Mouse (Mus musculus) brain, adult 2 months (tissue): ENCODE measurements around the gene Slc4a1.
"Not testable (repeated sequence)": the region's sequence is repeated elsewhere in the genome, so short reads cannot be mapped to it uniquely, and the experiment has no call there.

Experiments used
- DNase-seq: peaks from one replicate; pipeline ENCODE4 v3.0.0; 2011; ENCODE audit warnings: low read depth, low spot score

Slc4a1 gene

GRCm38 (mm10) chr11:102399107-102399506 is 33.1 kb upstream of the Slc4a1 start:
- DNase-seq, result no peak

DNA sequence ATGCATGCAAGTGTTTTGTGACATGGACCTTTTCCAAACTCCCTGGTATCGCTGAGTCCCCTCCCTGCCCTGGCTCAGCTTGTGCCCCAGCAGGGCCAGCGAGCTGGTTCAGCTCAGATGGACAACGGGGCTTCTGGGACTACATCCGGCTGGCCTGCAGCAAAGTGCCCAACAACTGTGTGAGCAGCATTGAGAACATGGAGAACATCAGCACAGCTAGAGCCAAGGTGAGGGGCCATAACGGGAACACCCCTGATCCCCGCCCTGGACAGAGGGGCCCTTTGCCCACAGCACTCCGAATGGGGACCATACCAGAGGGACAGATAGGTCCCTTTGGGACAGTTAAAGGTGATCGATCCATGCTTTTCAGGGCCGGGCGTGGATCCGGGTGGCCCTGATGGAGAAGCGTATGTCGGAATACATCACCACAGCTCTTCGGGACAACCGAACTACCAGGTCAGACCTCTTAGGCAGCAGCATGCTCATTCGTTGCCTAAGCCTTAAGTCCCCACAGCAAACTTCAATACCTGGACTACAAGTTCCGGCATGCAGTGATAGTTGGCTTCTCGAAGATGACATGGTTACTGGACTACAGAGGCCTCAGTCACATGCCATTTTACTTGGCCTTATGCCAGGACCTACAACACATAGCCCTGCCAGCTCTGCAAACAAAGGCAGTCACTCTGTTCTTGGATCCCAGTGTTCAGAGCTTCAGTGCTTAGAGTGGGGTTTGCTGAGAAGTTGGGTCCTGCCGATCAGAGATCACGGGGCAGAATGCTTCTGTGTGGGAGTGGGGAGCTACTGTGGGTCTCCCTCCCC is 32.2 kb upstream of the Slc4a1 start:
- DNase-seq, result peak; percentile 96

- DNase-seq, result peak; percentile 77
Measured at GRCm38 (mm10) chr11:102396671-102397141, 30.7 kb upstream of the Slc4a1 start.

DNA sequence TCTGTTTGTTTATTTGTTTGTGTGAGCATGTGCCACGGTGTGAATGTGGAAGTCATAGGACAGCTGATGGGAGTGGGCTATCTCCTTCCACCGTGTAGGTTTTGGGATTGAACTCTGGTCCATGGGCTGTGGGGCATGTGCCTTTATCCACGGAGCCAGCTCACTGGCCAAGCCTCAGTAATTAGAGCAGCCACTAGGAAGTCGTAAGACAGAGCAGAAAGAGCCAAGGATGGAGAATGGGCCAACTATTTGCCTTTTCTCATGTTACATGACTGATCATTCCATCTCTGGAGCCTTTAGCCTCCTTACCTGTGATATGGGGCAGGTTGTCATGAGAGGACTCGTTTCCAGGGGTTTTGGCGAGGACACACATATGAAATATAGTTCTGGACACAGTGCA is 30.3 kb upstream of the Slc4a1 start:
- peak; percentile 45 for DNase-seq

GRCm38 (mm10) chr11:102395250-102395649 is 29.2 kb upstream of the Slc4a1 start:
- peak; percentile 77 for DNase-seq

DNA sequence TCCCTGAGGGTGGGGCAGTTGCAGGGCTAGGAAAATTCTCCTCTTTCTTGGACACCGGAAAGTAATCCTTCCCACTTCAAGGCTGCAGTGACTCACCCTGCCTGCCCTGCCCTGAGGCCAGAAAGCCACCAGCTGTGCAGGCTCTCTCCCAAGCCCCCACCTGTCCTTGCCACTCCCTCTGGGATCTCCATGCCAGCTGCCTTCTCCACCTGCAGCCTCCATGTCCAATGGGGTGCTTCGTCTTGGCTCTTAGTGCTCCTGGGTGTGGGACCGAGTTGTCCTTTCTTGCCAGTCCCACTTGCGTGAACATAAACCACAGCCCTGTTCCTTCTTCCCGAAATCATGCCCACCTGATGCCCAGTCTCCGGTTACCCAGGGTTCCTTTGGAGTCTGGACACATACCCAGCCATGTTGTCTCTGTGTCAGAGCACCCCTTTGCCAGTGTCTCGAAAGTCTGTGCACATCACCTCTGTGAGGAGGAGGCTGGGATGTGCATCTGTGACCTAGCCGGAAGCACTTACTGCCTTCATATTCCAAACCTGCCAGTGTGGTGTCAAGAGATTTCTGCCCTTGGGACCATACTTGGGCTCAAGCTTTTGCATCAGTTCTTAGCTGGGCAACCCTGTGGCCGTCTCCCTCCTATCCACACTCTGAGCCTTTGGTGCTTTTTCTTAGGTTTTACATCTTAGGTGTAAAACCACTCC is 28.6 kb upstream of the Slc4a1 start:
- peak; percentile 72 for DNase-seq

DNA sequence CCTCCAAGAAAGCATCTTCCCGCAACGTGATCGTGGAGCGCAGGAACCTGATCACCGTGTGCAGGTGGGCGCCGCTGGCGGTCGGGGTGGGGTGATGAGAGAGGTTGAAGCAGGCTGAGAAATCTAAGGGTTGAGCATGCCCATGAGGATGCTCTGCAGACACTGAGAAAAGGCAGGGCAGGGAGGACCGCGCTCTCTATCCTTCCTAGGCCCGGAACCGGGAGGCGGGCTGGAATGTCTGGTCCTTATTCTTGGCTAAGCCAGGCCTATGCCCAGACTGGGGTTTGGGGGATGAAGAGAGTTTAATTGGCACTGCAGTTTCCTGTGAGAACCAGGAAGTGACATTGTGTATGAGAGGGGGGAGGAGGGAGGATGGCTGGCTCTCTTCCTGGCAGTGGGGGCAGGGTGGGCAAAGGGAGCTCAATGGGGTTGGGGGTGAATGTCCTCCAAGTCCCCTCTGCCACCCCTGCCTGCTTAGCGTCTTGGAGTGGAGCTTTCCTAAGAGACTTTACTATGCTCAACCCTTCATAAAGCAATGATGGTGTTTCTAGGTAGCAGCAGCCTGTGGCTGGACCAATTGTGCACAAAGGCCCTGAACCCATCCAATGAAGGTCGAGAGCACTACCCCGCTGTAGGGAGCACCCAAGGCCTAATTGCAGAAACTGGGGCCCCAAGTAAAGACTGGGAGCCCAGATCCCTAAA is 27.9 kb upstream of the Slc4a1 start:
- DNase-seq, result peak; percentile 88

DNA sequence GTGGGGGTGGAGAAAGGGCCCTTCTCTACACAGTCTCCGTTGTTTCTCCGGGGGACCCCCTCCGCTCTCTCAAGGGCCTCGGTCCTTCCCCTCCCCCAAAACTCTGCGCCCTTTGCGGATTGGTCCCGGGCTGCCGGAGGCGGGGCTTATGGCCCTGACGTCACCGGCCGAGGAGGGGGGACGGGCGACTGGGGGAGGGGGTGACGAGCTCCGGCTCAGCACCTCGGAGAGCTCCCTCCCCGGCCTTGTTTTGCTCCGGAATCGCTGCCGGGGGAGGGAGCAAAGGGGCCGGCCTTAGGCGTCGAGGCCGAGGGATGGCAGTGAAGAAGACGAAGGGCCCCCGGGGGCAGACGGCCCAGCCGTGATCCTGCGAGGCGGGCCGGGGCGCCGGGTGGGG is 27.2 kb upstream of the Slc4a1 start, which contains the start of gene Rundc3a:
Gene Rundc3a (plus strand): TSS at position 166 of the 397 bp plus-strand sequence.
- peak; percentile 98 for DNase-seq

DNA sequence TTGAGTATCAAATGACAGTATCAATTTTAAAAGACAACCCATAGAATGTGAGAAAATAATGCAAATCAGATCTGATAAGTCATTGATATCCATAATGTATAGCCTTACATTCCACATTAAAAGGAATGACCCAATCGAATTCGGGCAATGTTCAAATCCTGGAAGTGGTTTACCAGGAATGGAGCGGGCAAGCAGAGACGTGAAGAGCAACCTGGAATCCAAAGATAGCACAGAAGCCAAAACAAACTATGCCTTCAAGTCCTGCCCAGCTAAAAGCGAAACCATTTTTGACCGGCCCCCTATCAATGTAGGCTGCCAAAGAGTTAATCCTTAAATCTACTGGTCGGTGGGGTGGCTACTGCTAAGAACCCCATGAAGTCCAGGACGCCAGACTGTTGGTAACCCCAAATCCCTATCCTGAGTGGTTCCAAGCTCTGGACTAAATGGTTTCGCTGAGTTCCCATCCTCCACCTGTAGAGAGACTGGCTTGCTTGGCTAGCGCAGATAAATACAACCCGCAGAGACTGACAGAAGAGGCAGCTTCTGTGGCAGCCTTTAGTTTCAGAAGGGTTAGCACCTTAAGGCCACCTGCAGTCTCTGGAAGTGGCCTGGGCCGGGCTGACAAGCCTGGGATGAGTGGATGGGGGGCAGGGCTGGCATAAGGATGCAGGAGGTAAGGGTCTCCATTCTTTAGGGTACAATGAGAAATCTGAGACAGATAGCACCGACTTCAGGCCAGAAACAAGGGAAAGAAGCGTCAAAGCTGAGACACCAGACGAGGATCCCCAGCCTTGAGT is 26.6 kb upstream of the Slc4a1 start:
- DNase-seq, result peak; percentile 84

DNA sequence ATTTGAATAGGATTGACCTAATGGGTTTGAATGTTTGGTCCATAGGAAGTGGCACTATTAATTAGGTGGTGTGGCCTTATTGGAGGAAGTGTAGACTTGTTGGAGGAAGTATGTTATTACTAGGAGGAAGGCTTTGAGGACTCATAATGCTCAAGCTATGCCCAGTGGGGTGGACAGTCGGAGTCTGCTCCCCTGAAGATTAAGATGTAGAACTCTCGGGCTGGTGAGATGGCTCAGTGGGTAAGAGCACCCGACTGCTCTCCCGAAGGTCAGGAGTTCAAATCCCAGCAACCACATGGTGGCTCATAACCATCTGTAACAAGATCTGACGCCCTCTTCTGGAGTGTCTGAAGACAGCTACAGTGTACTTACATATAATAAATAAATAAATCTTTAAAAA is 23.4 kb upstream of the Slc4a1 start:
- not testable (repeated sequence) for DNase-seq

DNA sequence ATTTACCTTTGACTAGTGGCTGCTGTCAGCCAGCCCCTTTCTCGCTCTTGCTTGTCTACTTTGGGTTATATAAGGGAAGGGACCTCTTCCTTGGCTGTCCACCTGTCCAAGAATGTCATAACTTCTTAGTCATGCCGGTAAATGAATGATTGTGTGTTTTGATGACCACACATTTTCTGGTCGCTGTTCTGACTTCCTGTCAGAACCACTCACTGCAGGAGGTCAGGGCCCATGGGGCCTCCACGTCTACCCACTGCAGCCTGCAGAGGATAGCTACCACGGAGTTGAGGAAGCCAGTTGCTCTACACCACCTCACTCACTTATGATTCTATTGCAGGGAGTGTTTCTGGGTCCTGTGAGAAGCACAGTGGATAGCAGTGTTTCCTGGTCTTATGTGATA is 20.1 kb upstream of the Slc4a1 start:
- DNase-seq, result no peak

DNA sequence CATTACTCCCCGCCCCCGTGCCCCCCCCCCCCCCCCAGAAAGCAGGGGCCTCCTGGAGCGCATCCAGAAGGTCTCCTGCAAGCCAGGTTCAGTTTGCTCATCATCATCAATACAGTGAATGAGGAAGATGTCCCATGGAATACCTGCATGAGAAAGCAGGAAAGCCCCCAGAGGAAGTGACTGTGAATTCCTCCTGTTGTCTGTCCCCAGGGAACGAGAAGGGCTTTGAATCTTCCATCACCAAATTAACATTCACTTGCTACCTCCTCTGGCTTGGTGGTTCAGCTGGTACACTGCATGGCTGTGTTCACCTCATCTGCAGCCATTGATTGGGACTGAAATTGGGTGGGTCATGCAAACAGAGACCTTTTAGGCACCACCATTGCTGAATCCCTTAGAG is 19.1 kb upstream of the Slc4a1 start:
- no peak for DNase-seq

DNA sequence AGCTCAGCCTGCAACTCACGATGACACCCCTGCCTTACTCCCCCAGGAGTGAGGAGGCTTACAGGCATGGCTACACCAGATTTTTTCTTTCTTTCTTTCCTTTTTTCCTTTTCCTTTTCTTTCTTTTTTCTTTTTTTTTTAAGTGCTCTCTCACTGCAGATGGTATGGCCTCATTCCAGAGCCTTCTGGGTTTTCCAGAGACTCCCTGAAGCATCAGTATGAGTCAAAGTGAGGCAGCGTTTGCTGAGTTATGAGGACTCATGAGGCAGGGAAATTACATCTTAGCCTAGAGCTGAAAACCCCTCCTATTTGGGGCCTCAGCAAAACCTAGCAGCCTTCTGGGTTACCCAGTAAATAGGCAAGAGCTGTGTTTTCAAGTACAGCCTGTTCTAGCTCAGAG is 18.4 kb upstream of the Slc4a1 start:
- DNase-seq, result peak; percentile 89

DNA sequence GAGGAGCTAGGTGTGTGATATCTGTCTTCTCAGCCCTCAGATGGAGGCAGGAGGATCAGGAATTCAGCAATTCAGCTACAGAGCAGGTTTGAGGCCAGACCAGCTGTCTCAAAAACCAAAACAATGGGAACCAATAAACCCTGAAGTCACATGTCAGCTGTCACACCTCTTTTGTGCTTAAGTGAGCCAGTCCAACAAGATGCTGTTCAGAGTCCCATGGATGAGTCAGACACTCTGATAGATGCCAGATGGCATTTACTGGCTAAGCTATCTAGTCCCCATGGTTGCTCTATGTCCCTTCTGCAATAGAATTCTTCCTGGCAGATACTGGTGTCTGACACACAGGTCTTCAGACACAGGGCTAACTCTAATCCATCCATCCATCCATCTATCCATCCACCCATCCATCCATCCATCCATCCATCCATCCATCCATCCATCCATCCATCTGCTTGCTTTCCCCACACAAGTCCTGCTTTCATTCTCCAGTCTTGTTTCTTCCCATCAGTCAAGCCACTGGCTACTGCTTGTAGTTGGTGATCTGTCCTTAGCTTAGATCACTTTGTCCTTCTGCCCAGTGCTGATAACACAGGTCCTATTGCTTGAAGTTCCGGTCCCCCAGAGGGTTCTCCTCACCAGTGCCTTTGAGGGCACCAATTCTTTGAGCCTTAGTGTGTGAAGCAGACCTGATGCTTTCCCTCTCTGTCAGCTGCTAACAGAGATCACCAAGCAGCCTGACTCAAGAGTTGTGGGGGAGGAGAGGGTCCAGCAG is 17.5 kb upstream of the Slc4a1 start:
- DNase-seq, result peak; percentile 95

- peak; percentile 16 for DNase-seq
Measured at GRCm38 (mm10) chr11:102382794-102383193, 16.8 kb upstream of the Slc4a1 start.

GRCm38 (mm10) chr11:102381341-102382100 is 15.5 kb upstream of the Slc4a1 start:
- DNase-seq, result no peak

GRCm38 (mm10) chr11:102380091-102380490 is 14.1 kb upstream of the Slc4a1 start:
- DNase-seq, result no peak

GRCm38 (mm10) chr11:102377186-102377585 is 11.2 kb upstream of the Slc4a1 start:
- no peak for DNase-seq

GRCm38 (mm10) chr11:102376196-102376835 is 10.3 kb upstream of the Slc4a1 start:
- DNase-seq, result peak; percentile 19
